Mouse (Mus musculus) ovary, postnatal 14 days (tissue): ENCODE results near the gene Emb.
"Not testable (repeated sequence)": the region's sequence is repeated elsewhere in the genome, so short reads cannot be mapped to it uniquely, and the experiment has no call there.

Source experiments
- DNase-seq: peaks from one replicate; pipeline ENCODE4 v3.0.0; 2022; ENCODE audit warnings: low spot score

Emb gene

GRCm38 (mm10) chr13:117208236-117208635 lies at the start of gene Emb:
TSS of gene Emb (plus strand) at chr13:117208536.
- no peak for DNase-seq

GRCm38 (mm10) chr13:117163906-117164305 lies 44.4 kb upstream of the Emb start:
- no peak for DNase-seq

GRCm38 (mm10) chr13:117165071-117165470 lies 43.3 kb upstream of the Emb start:
- no peak for DNase-seq

- DNase-seq, result not testable (repeated sequence)
Observed at GRCm38 (mm10) chr13:117180912-117181311, 27.4 kb upstream of the Emb start.

GRCm38 (mm10) chr13:117183288-117183687 lies 25.0 kb upstream of the Emb start:
- no peak for DNase-seq

GRCm38 (mm10) chr13:117185329-117185728 lies 23.0 kb upstream of the Emb start:
- DNase-seq, result no peak

GRCm38 (mm10) chr13:117192161-117192560 lies 16.2 kb upstream of the Emb start:
- DNase-seq, result no peak

- DNase-seq, result no peak
Observed at GRCm38 (mm10) chr13:117193422-117193983, 14.8 kb upstream of the Emb start.

DNA sequence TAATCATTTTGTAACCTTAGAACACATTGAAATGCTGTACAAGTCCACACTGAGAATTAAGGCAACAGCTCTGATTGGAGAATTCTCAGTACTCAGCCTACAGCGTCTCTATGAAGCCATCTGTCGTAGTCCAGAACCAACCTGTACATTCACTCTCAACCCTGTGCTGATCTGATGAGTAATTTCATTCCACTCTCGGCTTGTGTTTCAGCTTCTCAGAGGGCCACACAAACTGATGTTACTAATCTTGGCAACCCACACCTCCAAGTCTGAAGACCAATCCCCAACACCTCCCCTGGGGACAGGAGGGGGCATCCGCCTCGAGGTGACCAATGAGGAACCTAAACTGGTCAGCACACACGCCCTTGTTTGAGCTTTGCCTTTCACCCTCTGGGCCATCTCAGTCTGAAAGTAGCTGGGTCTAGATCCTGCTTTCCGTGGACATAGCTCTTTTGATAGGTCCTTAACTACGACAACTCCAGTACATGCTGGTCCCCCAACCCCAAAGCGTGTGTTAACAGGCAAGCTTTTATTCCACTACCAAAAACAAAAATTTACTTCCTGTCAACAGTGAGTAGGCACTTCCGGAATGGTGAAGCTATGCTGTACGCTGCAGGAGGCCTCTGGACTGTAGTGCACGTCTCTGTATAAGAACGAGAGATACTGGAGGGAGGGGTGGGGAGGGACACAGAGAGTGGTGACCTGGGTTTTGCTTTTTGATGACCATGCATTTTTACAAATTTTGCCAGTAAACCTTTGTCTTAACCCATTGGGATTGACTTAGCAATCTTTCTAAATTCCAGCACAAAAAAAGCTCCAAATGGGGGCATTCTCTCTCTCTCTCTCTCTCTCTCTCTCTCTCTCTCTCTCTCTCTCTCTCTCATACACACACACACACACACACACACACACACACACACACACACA lies 12.5 kb upstream of the Emb start:
- DNase-seq, result no peak

DNA sequence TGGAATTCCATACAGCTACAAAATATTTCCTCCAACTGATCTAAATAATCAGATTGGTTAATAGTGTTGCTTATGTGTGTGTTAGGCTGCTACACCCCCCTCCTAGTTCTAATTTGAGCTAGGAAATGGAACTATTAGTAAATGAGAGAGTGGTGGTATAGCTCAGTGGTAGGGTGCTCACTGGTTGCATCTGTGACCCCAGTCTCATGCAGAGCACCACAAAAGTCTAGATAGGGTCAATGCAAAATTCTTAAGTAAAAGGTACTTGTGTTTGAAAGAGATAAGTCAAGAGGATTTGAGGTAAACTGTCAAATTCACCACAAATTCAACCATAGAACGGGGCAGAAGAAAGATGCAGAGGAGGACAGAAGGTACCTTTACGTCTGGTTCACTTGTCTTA lies 10.7 kb upstream of the Emb start:
- DNase-seq, result no peak

DNA sequence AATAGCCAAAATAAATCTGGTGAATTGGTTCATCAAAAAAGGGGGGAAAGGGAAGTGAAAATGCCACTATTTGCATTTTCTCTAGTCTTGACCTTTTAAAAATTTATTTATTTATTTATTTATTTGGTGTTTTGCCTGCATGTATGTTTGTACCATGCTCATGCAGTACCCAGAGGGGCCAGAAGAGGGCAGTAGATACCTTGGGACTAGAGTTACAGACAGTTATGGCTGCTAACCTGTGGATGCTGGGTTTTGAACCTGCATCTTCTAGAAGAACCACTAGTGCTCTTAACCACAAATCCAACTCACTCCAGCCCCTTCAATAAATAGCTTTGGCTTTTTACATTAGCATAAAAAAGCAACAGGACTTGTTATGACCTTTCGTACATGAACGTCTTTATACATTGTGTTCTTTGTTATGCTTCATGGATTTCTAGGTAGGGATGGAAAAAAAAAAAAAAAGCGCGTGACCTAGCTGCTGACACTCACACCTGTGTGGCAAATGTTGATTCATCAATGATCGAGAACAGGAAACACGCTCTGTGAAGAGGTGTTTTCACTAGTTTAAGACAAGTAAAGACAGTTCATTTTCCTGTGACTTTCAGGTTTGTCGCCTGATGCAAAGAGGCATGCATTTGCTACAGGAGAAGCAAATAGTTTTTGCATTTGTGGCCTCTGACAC lies 9.8 kb upstream of the Emb start:
- peak; percentile 71 for DNase-seq

GRCm38 (mm10) chr13:117202755-117203471 lies 5.4 kb upstream of the Emb start:
- DNase-seq, result peak; percentile 15

DNA sequence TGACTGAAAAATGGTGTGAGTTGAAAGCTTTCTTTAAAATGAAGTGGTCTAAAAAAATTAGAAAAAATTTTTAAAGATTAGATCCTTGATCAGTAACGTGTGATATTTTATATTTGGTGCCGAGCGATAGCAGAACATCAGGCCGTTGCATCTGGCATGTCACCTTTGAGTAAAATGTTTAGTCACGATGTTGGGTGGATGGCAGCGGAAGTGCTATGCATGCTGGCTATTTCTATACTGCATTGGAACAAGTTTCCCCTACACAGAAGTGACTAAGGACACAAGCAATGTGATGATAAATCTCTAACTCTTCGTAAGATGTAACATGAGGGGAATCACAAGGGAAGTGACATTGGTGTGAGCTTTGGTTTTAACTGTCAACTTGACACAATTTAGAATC lies 3.7 kb upstream of the Emb start:
- DNase-seq, result no peak

DNA sequence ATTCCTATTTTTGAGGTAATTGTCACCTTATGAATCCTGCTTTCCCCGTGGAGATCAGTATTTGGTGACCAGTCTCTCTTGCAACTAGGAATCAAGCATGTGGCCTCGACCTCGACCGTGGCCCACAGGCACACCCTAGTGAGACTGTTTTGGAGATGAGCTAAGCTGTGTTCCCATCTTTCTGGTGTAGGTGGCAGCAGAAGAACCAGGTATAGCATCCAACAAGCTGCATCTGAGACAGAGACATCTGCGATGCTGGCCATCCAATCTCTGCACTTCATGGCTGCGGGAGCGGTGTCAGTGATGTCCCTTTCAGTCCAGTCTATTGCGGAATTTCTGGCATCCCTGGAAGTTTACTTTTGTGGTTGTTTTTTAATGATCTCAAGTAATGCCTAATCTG lies 2.3 kb upstream of the Emb start:
- no peak for DNase-seq

- no peak for DNase-seq
Observed at GRCm38 (mm10) chr13:117211386-117211875, 3.1 kb downstream of the Emb start.

GRCm38 (mm10) chr13:117215481-117215880 lies 7.1 kb downstream of the Emb start:
- no peak for DNase-seq

GRCm38 (mm10) chr13:117216126-117216525 lies 7.8 kb downstream of the Emb start:
- no peak for DNase-seq

GRCm38 (mm10) chr13:117216752-117217363 lies 8.5 kb downstream of the Emb start:
- DNase-seq, result no peak

GRCm38 (mm10) chr13:117217621-117218020 lies 9.3 kb downstream of the Emb start:
- DNase-seq, result no peak

GRCm38 (mm10) chr13:117218092-117218491 lies 9.8 kb downstream of the Emb start:
- DNase-seq, result no peak

DNA sequence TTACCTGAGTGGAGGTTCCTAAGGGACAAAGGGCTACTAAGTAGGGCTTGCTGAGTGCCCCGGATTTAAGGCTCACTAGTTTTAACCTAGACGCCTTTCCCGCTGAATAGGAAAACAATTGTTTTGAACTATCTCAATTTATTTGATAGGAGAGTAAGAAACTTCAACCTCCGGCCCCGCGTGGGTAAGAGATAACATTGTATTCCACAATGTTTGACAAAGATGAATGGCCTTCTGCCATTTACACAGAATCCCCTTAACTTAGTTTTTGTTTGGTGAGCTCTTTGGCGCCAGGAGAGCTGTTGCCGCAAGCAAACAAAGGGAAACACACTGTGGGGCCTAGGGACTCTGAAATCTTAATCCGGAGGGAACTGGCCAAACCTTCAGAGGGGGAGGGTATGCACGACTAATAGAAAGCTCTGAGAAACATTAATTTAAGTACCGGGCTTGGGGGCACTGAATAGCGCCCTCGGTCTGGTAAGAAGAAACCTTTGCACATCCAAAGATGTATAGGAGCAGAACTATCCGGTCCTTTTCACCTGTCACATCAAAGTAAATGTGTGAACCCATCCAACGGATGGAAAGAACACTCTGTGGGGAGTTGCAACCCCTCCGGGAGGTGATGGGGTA lies 11.7 kb downstream of the Emb start:
- no peak for DNase-seq
